16 mouse cellular contexts compared by ENCODE assay signal in genomic region chr2:59693473-59693872, GRCm38 (mm10).
"Had no signal": no experiment of that assay in that cellular context is flagged by ENCODE, and none has a peak within 500 bp of the region (broad histone marks: within the 10 kb centered on the region; RNA-seq: fewer than 3 reads in every experiment).

No protein-coding gene starts in this region.

- DNase-seq: kidney, adult 11 months; kidney, adult 8-10 months; kidney, postnatal 10 days; kidney, postnatal 36 days; liver, embryonic 13.5 days; lung, adult 2 months; midbrain, embryonic 14.5 days; thymus, adult 2 months; thymus, postnatal 14 days; thymus, postnatal 4 days had no signal

- H3K4me2 ChIP-seq: intestine, embryonic 15.5 days; kidney, embryonic 15.5 days; limb, embryonic 13.5 days; liver, embryonic 13.5 days; midbrain, embryonic 11.5 days had no signal

- H3K27ac ChIP-seq: intestine, embryonic 15.5 days; kidney, embryonic 15.5 days; limb, embryonic 10.5 days; limb, embryonic 13.5 days; liver, embryonic 13.5 days had no signal

- H3K4me3 ChIP-seq: intestine, embryonic 15.5 days; kidney, embryonic 15.5 days; limb, embryonic 10.5 days; limb, embryonic 13.5 days; liver, embryonic 13.5 days had no signal

- ATAC-seq: hindbrain, embryonic 16.5 days; intestine, embryonic 15.5 days had no signal

- H3K27me3 ChIP-seq: intestine, embryonic 15.5 days; kidney, embryonic 15.5 days; limb, embryonic 13.5 days; liver, embryonic 13.5 days had no signal

- H3K9ac ChIP-seq: intestine, embryonic 15.5 days; kidney, embryonic 15.5 days; limb, embryonic 13.5 days; liver, embryonic 13.5 days had no signal

- H3K9me3 ChIP-seq: intestine, embryonic 15.5 days; kidney, embryonic 15.5 days; limb, embryonic 10.5 days; limb, embryonic 13.5 days; liver, embryonic 13.5 days had no signal

- H3K36me3 ChIP-seq: intestine, embryonic 15.5 days; kidney, embryonic 15.5 days; limb, embryonic 13.5 days; liver, embryonic 13.5 days had no signal
